Mouse (Mus musculus) cortical plate, adult 2 months (tissue): ENCODE results near the gene Clec4n.

Source experiments
- CTCF ChIP-seq: fragments of 200-500 bp; IDR thresholded peaks from 2 replicates; pipeline ENCODE4 v1.5.1; 2011; ENCODE audit warnings: mild to moderate bottlenecking, control low read depth, low read length; ENCODE audit not compliant: insufficient read depth; ENCODE audit errors: extremely low read depth
- POLR2A ChIP-seq: fragments of 200-500 bp; IDR thresholded peaks from 2 replicates; pipeline ENCODE4 v1.6.1; 2011; ENCODE audit warnings: mild to moderate bottlenecking, low read length, control low read depth; ENCODE audit not compliant: insufficient read depth; ENCODE audit errors: extremely low read depth

- TF ChIP-seq POLR2A = no peak
- no peak for TF ChIP-seq CTCF
Observed at GRCm38 (mm10) chr6:123261555-123262161, 32.0 kb downstream of the Clec4n start, which contains the start of gene Clec4d.
